Mouse (Mus musculus): ENCODE data around the gene Palm.

Gene Palm

DNA sequence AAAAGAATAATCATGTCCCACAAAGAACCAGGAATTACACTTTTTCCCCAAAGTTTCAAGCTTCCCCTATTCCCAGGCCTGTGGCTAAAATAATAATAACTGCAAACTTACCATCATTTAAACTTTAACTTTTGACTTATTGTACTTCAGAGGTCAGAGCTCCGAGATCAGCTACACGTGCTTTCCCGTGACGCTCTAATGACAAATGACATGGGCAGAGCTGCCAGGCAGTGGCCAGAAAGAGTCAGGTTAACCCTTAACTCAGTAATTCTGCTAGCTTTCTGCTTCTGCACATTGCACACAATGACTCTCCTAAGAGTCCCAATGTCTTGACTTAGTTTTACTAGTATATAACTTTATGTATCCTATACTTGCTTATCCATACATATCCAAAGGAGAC lies 24.0 kb upstream of the Palm start:
- in situ Hi-C loops (cut with MboI; ENCODE audit: unreplicated experiment in 2 of 2), result no loop called here

DNA sequence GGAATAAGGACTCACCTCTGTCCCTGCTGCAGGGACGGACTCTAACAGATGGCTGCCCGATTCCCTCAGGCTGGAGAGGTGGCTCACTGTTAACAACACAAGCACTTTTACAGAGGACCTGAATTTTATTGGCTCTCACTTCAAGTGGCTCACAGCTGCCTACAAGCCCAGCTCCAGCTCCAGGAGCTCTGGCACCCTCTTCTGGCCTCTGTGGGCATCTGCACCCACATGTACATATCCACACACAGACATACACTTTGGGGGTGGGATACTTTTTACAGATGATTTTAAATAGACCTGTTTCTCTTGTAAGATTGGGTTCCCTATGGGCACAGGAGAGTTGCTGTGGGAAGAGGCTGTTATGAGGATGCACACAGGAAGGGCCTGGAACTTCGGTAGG lies 21.1 kb upstream of the Palm start:
- in situ Hi-C loops (cut with MboI; ENCODE audit: unreplicated experiment in 2 of 2), result loop anchor here in 1 of 2 experiments (5.0 kb wide), 1 partner anchor 45 kb away; no protein-coding TSS in a partner anchor

DNA sequence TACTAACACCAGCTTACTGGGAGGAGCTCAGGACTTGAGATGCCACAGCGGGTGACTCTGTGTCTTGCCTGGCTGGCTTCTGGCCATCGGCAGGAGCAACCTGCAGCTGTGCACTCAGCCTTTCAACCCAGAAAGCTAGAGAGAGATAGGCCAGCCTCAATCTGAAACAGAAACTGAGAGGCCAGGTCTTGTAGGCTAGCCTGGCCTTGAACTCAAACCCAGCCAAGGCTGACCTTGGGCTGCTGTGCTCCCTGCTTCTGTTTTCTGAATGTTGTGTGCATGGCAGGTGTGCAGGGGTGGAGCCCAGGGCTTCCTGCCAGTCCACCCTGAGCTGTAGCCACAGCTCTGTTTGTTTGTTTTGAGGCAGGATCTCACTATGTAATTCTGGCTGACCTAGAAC lies 20.2 kb upstream of the Palm start:
- in situ Hi-C loops (cut with MboI; ENCODE audit: unreplicated experiment in 2 of 2), result loop anchor here in 1 of 2 experiments (5.0 kb wide), 1 partner anchor 44 kb away; no protein-coding TSS in a partner anchor

GRCm38 (mm10) chr10:79774486-79775279 lies 18.7 kb upstream of the Palm start:
- in situ Hi-C loops (cut with MboI; ENCODE audit: unreplicated experiment in 2 of 2), result loop anchor here (5.0 kb wide), 2 partner anchors 38 to 43 kb away; no protein-coding TSS in a partner anchor

- in situ Hi-C loops (cut with MboI; ENCODE audit: unreplicated experiment in 2 of 2), result loop anchor here in 1 of 2 experiments (5.0 kb wide), 1 partner anchor 35 kb away; no protein-coding TSS in a partner anchor
Observed at GRCm38 (mm10) chr10:79777103-79777531, 16.3 kb upstream of the Palm start, which contains the start of gene Fstl3. Fstl3 (plus strand) TSS chr10:79777272.

- in situ Hi-C loops (cut with MboI; ENCODE audit: unreplicated experiment in 2 of 2), result loop anchor here in 1 of 2 experiments (5.0 kb wide), 1 partner anchor 34 kb away; no protein-coding TSS in a partner anchor
Observed at GRCm38 (mm10) chr10:79778006-79778405, 15.4 kb upstream of the Palm start.

GRCm38 (mm10) chr10:79779193-79779592 lies 14.2 kb upstream of the Palm start:
- in situ Hi-C loops (cut with MboI; ENCODE audit: unreplicated experiment in 2 of 2), result loop anchor here in 1 of 2 experiments (5.0 kb wide), 1 partner anchor 33 kb away; no protein-coding TSS in a partner anchor

GRCm38 (mm10) chr10:79779784-79780663 lies 13.3 kb upstream of the Palm start:
- in situ Hi-C loops (cut with MboI; ENCODE audit: unreplicated experiment in 2 of 2), result loop anchor here (5.0 to 10.0 kb wide), 2 partner anchors 32 to 85 kb away; no protein-coding TSS in a partner anchor

DNA sequence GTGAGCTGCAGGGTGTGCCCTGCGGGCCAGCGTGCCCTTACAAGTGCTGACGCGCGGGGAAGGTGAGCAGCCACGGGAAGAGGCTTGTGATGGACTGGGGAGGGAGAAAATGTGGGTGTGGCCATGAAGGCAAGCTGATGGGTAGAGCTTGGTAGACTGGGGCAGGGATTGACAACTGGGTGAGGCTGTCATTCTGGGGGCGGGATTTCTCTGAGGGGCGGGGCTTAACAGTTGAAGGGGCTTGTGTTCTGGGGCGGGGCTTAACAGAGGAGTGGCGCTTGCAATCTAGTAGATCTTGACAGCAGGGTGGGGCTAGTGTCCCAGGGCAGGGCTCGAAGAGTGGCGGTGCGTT lies 12.7 kb upstream of the Palm start:
- in situ Hi-C loops (cut with MboI; ENCODE audit: unreplicated experiment in 2 of 2), result loop anchor here in 1 of 2 experiments (10.0 kb wide), 1 partner anchor 86 kb away; no protein-coding TSS in a partner anchor

DNA sequence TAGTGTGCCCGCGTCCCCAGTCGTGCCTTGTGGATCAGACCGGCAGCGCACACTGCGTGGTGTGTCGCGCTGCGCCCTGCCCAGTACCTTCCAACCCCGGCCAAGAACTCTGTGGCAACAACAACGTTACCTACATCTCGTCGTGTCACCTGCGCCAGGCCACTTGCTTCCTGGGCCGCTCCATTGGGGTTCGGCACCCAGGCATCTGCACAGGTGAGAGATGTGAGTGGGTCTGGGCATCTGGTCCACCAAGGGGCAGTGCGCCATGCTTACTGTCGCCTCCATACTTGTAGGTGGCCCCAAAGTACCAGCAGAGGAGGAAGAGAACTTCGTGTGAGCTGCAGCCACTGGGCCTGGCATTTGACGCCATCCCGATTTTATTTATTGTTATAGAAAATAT lies 12.2 kb upstream of the Palm start:
- in situ Hi-C loops (cut with MboI; ENCODE audit: unreplicated experiment in 2 of 2), result loop anchor here in 1 of 2 experiments (10.0 kb wide), 1 partner anchor 86 kb away; no protein-coding TSS in a partner anchor

GRCm38 (mm10) chr10:79781956-79782355 lies 11.4 kb upstream of the Palm start:
- in situ Hi-C loops (cut with MboI; ENCODE audit: unreplicated experiment in 2 of 2), result loop anchor here in 1 of 2 experiments (10.0 kb wide), 1 partner anchor 87 kb away; no protein-coding TSS in a partner anchor

DNA sequence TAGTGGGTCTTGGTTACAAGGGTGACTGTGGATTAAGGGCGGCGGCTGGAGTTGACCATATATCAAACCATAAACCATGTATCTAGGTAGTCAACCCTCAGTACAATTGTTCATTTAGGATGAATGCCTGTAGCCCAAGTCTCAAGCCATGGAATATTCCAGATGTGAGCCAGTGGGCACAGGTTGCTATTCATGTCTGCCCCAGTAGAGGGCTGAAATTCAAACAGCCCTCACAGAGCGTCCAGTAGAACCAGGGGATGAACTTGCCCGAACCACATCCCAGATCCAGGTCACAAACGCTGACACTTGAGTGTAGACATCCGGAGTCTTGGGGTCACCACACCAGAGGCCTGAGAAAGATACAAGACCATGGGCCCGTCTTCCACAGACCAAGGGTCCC lies 10.3 kb upstream of the Palm start:
- in situ Hi-C loops (cut with MboI; ENCODE audit: unreplicated experiment in 2 of 2), result loop anchor here in 1 of 2 experiments (10.0 kb wide), 1 partner anchor 88 kb away; no protein-coding TSS in a partner anchor

- in situ Hi-C loops (cut with MboI; ENCODE audit: unreplicated experiment in 2 of 2), result loop anchor here in 1 of 2 experiments (10.0 kb wide), 1 partner anchor 89 kb away; no protein-coding TSS in a partner anchor
Observed at GRCm38 (mm10) chr10:79783920-79784800, 9.2 kb upstream of the Palm start.

DNA sequence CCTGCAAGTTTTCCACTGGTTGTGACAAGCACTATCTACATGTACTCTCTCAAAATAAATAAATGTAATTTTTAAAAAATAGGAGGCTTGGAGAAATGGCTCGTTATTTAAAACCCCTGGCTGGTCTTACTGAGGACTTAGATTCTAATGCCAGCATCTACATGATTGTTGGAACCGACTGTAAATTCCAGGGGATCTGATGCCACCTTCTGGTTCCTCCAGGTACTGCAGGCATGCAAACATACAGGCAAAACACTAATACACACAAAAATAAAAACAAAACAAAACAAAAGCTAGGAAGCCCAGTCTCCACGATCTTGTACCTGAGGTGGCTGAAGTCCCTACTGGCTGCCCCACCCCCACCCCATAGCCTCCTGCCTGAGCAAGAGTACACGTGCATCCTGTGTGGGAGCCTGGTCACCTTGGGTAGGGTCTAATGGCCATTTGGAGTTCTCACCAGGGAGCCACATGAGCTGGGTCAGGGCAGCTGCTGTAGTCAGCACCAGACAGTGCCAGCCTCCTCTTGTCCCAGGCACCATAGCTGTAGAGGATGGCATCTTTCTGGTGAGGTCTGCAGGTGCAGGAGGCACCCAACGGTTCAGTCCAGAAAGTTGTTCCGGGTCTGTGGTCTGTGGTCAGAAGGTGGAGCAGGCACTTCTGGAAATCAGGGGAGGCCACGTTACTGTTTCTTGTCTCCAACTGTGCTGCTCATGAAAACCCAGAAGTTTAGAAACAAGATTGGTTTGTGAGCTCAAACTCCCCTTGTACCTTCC lies 4.8 kb upstream of the Palm start:
- in situ Hi-C loops (cut with MboI; ENCODE audit: unreplicated experiment in 2 of 2), result loop anchor here in 1 of 2 experiments (10.0 kb wide), 1 partner anchor 94 kb away; no protein-coding TSS in a partner anchor

- in situ Hi-C loops (cut with MboI; ENCODE audit: unreplicated experiment in 2 of 2), result loop anchor here in 1 of 2 experiments (10.0 kb wide), 1 partner anchor 95 kb away; no protein-coding TSS in a partner anchor
Observed at GRCm38 (mm10) chr10:79789581-79789980, 3.8 kb upstream of the Palm start.

DNA sequence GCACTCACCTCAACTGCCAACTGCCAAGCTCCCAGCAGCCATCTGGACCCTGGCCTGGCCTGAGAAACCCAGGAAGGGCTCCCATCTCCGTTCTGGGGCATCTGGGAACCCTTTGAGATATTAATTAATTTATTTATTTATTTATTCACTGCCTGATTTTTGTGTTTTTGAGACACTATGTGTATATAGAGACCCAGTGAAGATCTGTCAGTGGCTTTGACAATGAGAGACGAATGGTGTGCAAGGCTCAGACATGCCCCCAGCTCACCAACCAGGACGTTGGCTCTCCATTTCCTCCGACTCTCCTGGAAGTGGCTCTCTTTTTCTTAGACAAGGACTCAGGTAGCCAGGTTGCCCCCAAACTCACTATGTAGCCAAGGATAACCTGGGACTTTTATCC lies 2.5 kb upstream of the Palm start, which contains the start of gene Prss57:
Gene Prss57 (minus strand): TSS at position 101 of the 400 bp plus-strand sequence.
- in situ Hi-C loops (cut with MboI; ENCODE audit: unreplicated experiment in 2 of 2), result no loop called here

- in situ Hi-C loops (cut with MboI; ENCODE audit: unreplicated experiment in 2 of 2), result no loop called here
Observed at GRCm38 (mm10) chr10:79792339-79793040, 882 bp upstream of the Palm start.
